11 mouse cellular contexts compared by ENCODE assay signal in the genomic region with DNA sequence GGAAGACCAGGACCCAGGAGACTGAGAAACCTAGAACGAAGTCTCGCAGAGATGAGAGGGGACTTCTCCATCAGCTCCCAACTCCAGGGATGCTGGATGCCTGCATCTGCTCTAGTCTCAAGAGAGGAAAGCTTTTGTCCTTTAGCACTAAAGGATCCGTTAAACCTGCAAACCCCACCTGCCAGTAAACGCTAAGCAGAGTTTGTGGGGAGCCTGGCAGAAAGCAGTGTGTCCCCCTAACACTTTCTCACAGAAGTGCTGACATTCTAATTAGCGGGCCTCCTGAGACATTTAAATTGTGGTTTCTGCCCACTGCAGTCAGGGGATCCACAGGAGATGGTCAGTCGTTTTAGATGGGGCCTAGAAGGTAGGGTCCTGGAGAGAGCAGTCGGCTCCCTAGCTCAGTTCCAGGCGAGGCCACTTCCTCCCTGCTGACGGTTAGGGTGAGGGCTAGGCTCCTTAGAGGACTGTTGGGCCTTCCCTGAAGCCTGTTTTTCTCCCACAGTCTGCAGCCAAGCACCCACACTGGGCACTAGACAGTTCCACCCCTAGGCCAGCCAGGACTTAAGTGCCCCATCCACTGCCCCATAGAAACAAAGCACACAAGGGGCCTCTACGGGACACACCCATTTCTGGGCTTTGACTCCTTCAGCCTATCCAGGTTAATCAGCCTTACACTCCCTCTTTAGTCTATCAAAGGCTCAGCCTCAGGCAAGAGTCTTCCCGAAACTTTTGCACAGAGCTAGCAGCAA. TPM values are rescaled to one million over a fixed set of nuclear protein-coding genes. Genes with fewer than 3 reads are reported as not detected.
DNase-seq lines count a peak whose midpoint lies in the region; ATAC-seq lines count a peak whose summit lies in the region.
"Had no signal": no experiment of that assay in that cellular context is flagged by ENCODE, and none has a peak within 500 bp of the region (broad histone marks: within the 10 kb centered on the region; RNA-seq: fewer than 3 reads in every experiment).

No protein-coding gene starts in this region.

- intact Hi-C loops in heart, postnatal 25 days (cut with DNase I): no loop called here
- intact Hi-C loops in left cerebral cortex, postnatal 36 days (cut with DNase I): no loop called here

- peaks cover 31% of the 10 kb centered on the region for H3K4me1 ChIP-seq in heart, embryonic 15.5 days (replicated peaks)
- H3K4me1 ChIP-seq in embryonic facial prominence, embryonic 15.5 days: peaks cover 43% of the 10 kb centered on the region
- peaks cover 3% of the 10 kb centered on the region; the same call in 1 of the 2 replicates for H3K4me1 ChIP-seq in limb, embryonic 11.5 days (ENCODE audit: control insufficient read depth, insufficient read depth, low read length)
- H3K4me1 ChIP-seq in midbrain, embryonic 16.5 days (ENCODE audit: control insufficient read depth, insufficient read depth, low read length): peaks cover 11% of the 10 kb centered on the region; the same call in 1 of the 2 replicates

- no peaks in the 10 kb centered on the region for H3K9me3 ChIP-seq in heart, embryonic 15.5 days (replicated peaks)
- H3K9me3 ChIP-seq in embryonic facial prominence, embryonic 15.5 days (replicated peaks): no peaks in the 10 kb centered on the region
- H3K9me3 ChIP-seq in limb, embryonic 11.5 days (ENCODE audit: control insufficient read depth, low read length): no peaks in the 10 kb centered on the region
- H3K9me3 ChIP-seq in midbrain, embryonic 16.5 days (replicated peaks; ENCODE audit: control insufficient read depth, low read length, poor library complexity, severe bottlenecking): no peaks in the 10 kb centered on the region

- ATAC-seq in heart, embryonic 15.5 days (replicated peaks; ENCODE audit: insufficient number of reproducible peaks, insufficient read depth, low FRiP score, low read depth): no peak
- ATAC-seq in embryonic facial prominence, embryonic 15.5 days (ENCODE audit: insufficient number of reproducible peaks, low FRiP score, low TSS enrichment, low read depth): no peak
- ATAC-seq in limb, embryonic 11.5 days (ENCODE audit: insufficient number of reproducible peaks, low FRiP score, low TSS enrichment, low read depth): no peak
- no peak for ATAC-seq in midbrain, embryonic 16.5 days

- no peak for DNase-seq in heart, postnatal 25 days (ENCODE audit: low spot score)
- DNase-seq in limb, embryonic 11.5 days (ENCODE audit: low spot score): no peak
- DNase-seq in thymus, postnatal 0 days (ENCODE audit: low spot score): no peak
- no peak for DNase-seq in right cerebral cortex, adult 2 months (ENCODE audit: low spot score in 2 of 2)
- no peak for DNase-seq in left cerebral cortex, postnatal 36 days (ENCODE audit: low spot score in 2 of 2)

- no peaks in the 10 kb centered on the region for H3K36me3 ChIP-seq in heart, embryonic 15.5 days
- H3K36me3 ChIP-seq in embryonic facial prominence, embryonic 15.5 days: no peaks in the 10 kb centered on the region
- H3K36me3 ChIP-seq in limb, embryonic 11.5 days (ENCODE audit: control insufficient read depth, insufficient read depth, low read length): no peaks in the 10 kb centered on the region
- no peaks in the 10 kb centered on the region for H3K36me3 ChIP-seq in midbrain, embryonic 16.5 days (ENCODE audit: control insufficient read depth, insufficient read depth, low read length)

- 52% methylated on average over 11 of the region's 11 CpGs for WGBS in heart, embryonic 15.5 days
- WGBS in embryonic facial prominence, embryonic 15.5 days: 36% methylated on average over 11 of the region's 11 CpGs
- 20% methylated on average over 11 of the region's 11 CpGs for WGBS in limb, embryonic 11.5 days
- WGBS in midbrain, embryonic 16.5 days: 22% methylated on average over 11 of the region's 11 CpGs

- no peak overlapping the region; the same call in 1 of the 2 replicates for H3K9ac ChIP-seq in heart, embryonic 15.5 days
- no peak overlapping the region for H3K9ac ChIP-seq in embryonic facial prominence, embryonic 15.5 days
- no peak overlapping the region for H3K9ac ChIP-seq in limb, embryonic 11.5 days (ENCODE audit: low read length)
- H3K9ac ChIP-seq in midbrain, embryonic 16.5 days (ENCODE audit: low read depth, low read length): peak overlapping the region; percentile 83
- H3K9ac ChIP-seq: liver, embryonic 14.5 days had no signal

- H3K4me3 ChIP-seq in heart, embryonic 15.5 days: peak overlapping the region; percentile 63
- peak overlapping the region; percentile 61 for H3K4me3 ChIP-seq in embryonic facial prominence, embryonic 15.5 days (replicated peaks)
- H3K4me3 ChIP-seq in limb, embryonic 11.5 days (ENCODE audit: low read depth, low read length): peak overlapping the region; percentile 45; the same call in 1 of the 2 replicates
- H3K4me3 ChIP-seq in midbrain, embryonic 16.5 days (ENCODE audit: low read depth, low read length): peak overlapping the region; percentile 70

- peak overlapping the region; percentile 99 for H3K4me2 ChIP-seq in heart, embryonic 15.5 days
- H3K4me2 ChIP-seq in embryonic facial prominence, embryonic 15.5 days (replicated peaks): peak overlapping the region; percentile 97
- H3K4me2 ChIP-seq in limb, embryonic 11.5 days (ENCODE audit: low read depth, severe bottlenecking): peak overlapping the region; percentile 99; the same call in 1 of the 2 replicates
- peak overlapping the region; percentile 68 for H3K4me2 ChIP-seq in midbrain, embryonic 16.5 days (ENCODE audit: low read length)

- H3K27ac ChIP-seq in heart, embryonic 15.5 days: no peak overlapping the region
- H3K27ac ChIP-seq in embryonic facial prominence, embryonic 15.5 days (replicated peaks): no peak overlapping the region
- no peak overlapping the region for H3K27ac ChIP-seq in limb, embryonic 11.5 days (replicated peaks; ENCODE audit: low read depth, low read length)
- peak overlapping the region; percentile 15; the same call in 1 of the 2 replicates for H3K27ac ChIP-seq in midbrain, embryonic 16.5 days (ENCODE audit: low read length)
- H3K27ac ChIP-seq: liver, embryonic 14.5 days had no signal

- H3K27me3 ChIP-seq in heart, embryonic 15.5 days: peaks cover 48% of the 10 kb centered on the region
- peaks cover 38% of the 10 kb centered on the region for H3K27me3 ChIP-seq in embryonic facial prominence, embryonic 15.5 days
- peaks cover 51% of the 10 kb centered on the region for H3K27me3 ChIP-seq in limb, embryonic 11.5 days (ENCODE audit: control insufficient read depth, insufficient read depth, low read length)
- H3K27me3 ChIP-seq in midbrain, embryonic 16.5 days (ENCODE audit: control insufficient read depth, insufficient read depth, low read depth, low read length): peaks cover 11% of the 10 kb centered on the region

RNA-seq across cellular contexts. Expression of a gene that starts 0.8 kb away (rescaled TPM):
- polyA plus RNA-seq in heart, embryonic 15.5 days (2015; fragmentation: Nextera tagmentation; extraction: Ambion mirVana): 0.21 and 0.55 TPM in 2 replicates
- total RNA-seq in heart, postnatal 25 days (2021): 1 to 10 TPM; 1.6 to 1.8 TPM
- polyA plus RNA-seq in embryonic facial prominence, embryonic 15.5 days (2015; fragmentation: Nextera tagmentation; extraction: Ambion mirVana): 1.9 and 2.0 TPM in 2 replicates
- polyA plus RNA-seq in limb, embryonic 11.5 days (2014; fragmentation: Nextera tagmentation; extraction: Ambion mirVana): 0.24 TPM in 1 of 2 replicates, not detected in the other
- polyA plus RNA-seq in midbrain, embryonic 16.5 days (2015; fragmentation: Nextera tagmentation; extraction: Ambion mirVana): 5.4 and 6.1 TPM in 2 replicates
- 0.05 and 0.14 TPM in 2 replicates for polyA plus RNA-seq in thymus, postnatal 0 days (2015; fragmentation: Nextera tagmentation; extraction: Ambion mirVana)
- total RNA-seq in left cerebral cortex, postnatal 36 days (2021): 10 to 100 TPM; 74.9 to 83.2 TPM
- total RNA-seq: common myeloid progenitor, adult 5-6 weeks; MEL had no signal
